Mouse (Mus musculus): ENCODE results near the gene Tgm2.
A peak's percentile ranks its signal among the peaks of the same experiment; 100 is the strongest.

The Tgm2 gene

DNA sequence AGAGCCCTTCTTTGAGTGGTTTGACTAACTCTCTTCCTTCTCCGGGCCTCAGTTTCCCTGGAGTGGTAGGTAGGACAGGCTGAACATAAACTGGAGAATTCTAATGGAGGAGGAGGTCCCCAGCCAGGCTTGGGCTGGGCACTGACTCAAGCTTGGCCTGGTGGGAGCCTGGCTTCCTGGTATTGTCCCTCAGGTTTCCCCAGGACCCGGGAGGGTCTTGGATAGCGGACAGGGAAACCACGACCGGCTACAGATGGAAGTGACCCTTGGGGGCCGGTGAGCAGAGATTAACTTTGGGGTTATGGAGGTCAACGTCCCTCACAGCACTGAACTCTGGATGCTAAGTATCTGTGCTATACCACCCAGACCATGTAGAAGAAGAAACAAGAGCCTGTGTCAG is 5.0 kb downstream of the Tgm2 start:
- peak; percentile 29 for DNase-seq (ENCODE audit: low spot score)

DNA sequence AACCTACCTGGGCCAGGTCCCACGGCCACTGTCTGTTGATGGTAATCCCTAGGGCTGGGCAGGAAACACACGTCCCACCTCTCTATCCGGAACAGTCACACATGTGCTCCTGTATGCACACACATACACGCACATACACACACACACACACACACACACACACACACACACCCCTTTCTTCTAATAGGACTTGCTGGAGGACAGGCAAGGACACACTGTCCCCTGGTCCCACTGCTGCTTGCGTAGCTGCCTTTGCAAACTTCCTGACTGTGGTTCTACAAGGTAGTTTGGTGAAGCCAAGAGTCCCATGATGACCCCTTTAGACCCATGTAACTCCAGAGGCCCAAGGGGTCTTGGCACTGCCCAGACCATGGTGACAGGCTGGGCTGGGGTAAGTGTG is 5.6 kb downstream of the Tgm2 start:
- DNase-seq (ENCODE audit: low spot score), result no peak

- peak; percentile 87 for DNase-seq (ENCODE audit: low spot score)
These were observed 6.6 kb downstream of the Tgm2 start for GRCm38 (mm10) chr2:158139628-158140027.

DNA sequence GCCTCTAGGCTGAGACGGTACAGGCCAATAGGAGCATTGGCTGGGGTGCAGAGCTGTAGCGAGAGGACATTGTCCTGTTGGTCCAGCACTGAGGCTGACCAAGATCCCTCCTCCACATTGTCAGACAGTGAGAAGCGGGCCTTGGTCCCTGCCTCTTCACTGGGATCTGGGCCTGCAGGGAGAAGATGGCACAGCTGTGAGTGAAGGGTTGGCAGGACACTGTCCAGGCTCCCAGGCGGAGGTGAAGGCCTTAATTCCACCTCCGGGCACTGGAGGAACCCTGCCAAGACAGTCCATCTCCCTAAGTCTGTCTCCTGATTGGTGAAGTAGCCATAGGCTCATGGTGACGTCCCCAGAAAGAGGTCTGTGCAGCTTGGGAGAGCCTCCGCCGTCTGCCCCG is 7.5 kb downstream of the Tgm2 start:
- DNase-seq (ENCODE audit: low spot score), result no peak

DNA sequence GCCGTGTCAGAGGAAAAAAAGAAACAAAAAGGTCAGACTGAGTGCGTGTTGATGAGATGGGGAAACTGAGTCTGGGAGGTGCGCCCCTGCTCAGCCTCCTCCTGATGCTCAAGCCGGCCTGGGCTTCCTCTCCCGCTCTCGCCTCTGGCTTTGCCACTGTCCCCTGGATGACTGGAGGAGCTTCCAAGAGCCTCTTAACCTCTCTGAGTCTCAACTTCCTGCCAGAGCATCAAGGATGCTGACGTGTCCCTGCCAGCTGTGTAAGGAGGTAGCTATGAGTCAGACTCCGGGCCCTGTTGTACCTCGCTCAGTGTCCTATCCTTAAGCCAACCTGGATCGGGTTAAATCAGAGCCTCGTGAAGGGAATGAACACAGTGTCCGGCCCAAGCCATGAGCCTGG is 8.5 kb downstream of the Tgm2 start:
- no peak for DNase-seq (ENCODE audit: low spot score)

DNA sequence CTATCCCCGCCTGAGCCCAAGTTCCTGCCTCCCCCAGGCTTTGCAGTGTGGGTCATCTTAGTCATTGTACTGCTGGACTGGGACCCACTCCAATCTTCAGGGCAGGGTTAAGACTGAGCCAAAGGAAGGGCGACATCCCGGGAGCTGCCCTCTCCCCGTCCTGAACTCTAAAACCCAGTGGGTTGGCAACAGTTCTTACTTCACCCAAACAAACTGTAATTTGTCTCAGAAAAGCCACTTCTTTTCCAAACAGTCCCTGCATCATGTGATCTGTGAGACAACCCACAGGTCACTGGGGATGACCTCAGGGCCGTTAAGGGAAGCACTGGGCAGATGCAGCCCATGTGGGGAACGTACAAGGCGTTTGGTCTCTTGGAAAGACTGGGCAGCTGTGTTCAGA is 10.0 kb downstream of the Tgm2 start:
- peak; percentile 83 for DNase-seq (ENCODE audit: low spot score)

- DNase-seq (ENCODE audit: low spot score), result peak; percentile 65
These were observed 13.2 kb downstream of the Tgm2 start for GRCm38 (mm10) chr2:158133050-158133449.

GRCm38 (mm10) chr2:158132320-158132719 is 13.9 kb downstream of the Tgm2 start:
- no peak for DNase-seq (ENCODE audit: low spot score)

- no peak for DNase-seq (ENCODE audit: low spot score)
These were observed 14.9 kb downstream of the Tgm2 start for GRCm38 (mm10) chr2:158131197-158131835.

DNA sequence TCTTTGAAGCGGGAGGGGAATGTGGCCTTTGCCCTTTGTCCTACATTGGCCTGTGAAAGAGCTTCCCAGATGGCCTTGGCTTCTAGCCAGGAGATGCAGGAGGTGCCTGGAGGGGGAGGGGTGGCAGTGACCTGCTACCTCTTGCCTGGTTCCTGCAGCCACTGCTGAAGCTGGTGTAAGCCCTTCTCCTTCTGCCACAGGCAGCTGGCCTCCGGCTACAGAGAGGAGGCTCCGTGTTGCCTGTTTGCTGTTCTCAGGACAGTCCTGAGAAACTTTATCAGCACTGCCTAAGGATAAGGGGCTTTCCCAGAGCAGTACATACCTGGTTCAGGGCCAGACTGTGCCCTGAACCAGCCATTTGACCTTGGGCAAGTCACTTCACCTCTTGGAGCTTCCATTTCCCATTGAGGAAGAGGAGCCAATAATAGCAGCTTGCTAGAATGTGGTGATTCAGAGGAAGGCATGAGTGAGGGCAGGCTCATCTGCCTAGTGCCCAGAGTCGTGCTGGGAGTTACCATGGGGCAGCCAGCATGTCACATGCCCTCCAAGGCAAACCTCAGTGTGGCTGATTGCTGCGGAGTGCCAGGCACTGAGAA is 15.7 kb downstream of the Tgm2 start:
- peak; percentile 71 for DNase-seq (ENCODE audit: low spot score)

DNA sequence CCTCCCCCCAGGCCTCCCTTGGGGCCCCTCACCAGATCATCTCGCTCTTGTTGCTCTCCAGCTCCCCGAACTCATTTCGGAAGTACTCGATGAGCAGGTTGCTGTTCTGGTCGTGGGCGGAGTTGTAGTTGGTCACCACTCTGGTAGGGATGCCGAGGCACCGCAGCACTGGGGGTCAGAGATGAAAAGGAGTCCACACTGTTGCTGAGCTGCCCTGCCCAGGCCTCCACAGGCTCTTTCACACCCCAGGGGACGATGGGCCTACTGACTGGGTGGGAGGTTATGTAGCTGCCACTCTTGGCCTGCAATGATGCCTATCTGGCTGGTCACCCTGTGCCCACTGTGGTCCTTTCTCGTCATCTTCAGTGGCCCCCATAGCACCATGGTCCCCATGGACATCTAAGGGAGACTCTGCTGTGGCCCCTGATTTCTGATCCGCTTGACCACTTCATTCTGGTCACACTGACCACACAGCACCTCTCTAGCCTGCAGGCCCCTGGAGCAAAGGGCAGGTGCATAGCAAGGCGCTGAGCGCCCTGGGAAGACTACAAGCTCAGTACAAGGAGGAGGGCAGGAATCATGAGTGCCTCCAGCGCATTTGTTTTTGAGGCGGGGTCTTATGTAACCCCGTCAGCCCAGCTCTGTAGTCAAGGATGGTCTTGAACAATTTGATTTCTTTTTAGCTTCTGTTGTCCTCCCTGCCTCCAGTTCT is 16.8 kb downstream of the Tgm2 start:
- DNase-seq (ENCODE audit: low spot score), result no peak

GRCm38 (mm10) chr2:158128461-158129130 is 17.6 kb downstream of the Tgm2 start:
- no peak for DNase-seq (ENCODE audit: low spot score)

DNA sequence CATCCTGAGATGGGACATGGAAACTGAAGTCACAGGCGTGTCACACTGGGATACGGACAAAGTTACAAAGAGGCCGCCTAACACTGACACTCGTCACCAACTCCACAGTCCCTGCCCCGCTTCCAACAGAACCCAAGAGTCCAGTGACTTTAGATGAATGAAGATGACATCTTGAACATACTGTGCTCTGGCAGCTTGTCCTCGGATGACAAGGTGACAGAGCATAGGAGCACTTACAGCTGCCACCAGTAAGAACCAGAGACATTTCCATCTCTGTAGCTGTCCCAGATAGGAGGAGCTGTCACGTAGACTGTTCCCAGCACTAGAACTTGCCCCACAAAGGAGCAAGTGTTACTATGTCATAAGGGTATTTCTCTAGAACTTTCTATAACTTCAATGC is 18.4 kb downstream of the Tgm2 start:
- DNase-seq (ENCODE audit: low spot score), result no peak

GRCm38 (mm10) chr2:158127245-158127644 is 19.0 kb downstream of the Tgm2 start:
- DNase-seq (ENCODE audit: low spot score), result no peak

GRCm38 (mm10) chr2:158122814-158123213 is 23.4 kb downstream of the Tgm2 start:
- DNase-seq (ENCODE audit: low spot score), result peak; percentile 70

- DNase-seq (ENCODE audit: low spot score), result peak; percentile 89
These were observed 24.4 kb downstream of the Tgm2 start for GRCm38 (mm10) chr2:158121645-158122326.

DNA sequence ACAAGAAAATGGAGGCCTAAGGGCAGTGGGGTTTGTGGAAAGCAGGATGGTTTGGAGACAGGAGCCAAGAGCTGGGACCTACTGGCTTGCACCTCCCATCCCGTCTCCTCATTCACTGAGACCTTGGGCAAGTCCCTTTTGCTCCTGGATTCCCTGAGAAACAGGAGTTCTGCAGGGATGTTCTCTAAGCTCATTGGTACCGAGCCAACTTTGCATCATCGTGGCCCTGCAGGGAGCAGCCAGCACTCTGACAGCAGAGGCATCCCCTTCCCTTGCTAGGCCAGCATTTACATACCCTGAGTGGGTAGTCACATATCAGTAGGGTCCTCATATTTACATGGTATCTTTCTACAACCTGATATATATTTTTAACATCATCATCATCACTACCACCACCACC is 25.4 kb downstream of the Tgm2 start:
- DNase-seq (ENCODE audit: low spot score), result no peak

DNA sequence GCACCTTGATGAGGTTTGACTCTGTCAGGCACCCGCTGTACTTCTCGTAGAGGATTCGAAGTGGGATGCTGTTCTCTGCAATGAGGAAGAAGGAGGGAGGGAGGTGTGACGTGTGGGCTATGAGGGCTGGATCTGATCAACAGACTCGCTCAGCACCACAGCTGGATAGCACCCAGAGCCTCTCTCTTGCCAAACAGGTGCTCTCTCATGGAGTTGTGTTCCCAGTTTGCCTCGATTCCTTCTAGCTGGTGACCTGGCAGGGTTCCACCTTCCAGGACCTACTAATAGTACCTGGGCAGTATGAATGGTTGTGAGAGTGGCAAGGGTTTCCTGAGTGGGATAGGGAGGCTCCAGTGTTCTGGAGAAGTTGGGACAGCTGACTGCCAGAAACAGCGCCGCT is 26.0 kb downstream of the Tgm2 start:
- DNase-seq (ENCODE audit: low spot score), result no peak

DNA sequence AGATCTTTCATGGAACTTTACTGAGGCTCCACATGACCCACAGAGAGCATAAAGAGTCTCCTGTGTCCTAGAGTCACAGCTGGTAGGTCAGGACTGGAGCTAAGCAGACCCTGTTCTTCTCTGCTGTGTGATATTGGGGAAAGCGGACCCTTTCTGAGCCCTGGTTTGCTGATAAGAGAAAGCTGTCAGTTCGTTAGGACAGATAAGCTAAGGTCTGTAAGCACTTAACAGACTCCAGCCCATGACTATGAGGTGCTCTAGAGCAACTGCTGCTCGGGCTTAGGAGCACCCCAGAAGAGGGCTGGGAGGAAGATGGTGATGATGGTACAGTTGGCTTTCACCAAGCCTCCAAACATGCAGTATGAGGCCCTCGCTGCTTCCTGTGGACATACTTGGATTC is 27.1 kb downstream of the Tgm2 start:
- no peak for DNase-seq (ENCODE audit: low spot score)

GRCm38 (mm10) chr2:158116653-158117052 is 29.6 kb downstream of the Tgm2 start:
- no peak for DNase-seq (ENCODE audit: low spot score)

- DNase-seq (ENCODE audit: low spot score), result no peak
These were observed 30.3 kb downstream of the Tgm2 start for GRCm38 (mm10) chr2:158115838-158116453.

DNA sequence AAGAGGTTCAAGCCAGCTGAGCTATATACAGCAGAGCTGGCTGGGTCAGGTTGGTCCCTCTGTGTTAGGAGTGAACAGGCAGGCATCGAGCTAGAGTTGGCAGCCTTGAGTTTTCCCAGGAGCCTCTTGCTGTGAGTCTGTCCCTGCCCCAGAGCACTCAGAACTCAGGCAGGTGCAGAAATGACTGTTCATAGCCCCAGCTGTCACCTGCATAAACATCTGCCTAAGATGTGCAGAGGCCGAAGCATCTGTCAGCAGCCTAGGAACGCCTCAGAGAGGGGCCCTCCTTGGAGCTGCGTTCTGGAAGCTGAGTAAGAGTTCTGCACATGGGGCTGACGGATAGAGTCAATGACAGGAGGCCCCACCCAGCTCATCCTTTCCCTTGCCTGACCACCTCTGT is 31.3 kb downstream of the Tgm2 start:
- no peak for DNase-seq (ENCODE audit: low spot score)

All from lung, postnatal 25 days (tissue).